Mouse (Mus musculus): ENCODE results near the gene Cdk11b. TPM values are rescaled to one million over a fixed set of nuclear protein-coding genes. Genes with fewer than 3 reads are reported as not detected.
A peak's percentile ranks its signal among the peaks of the same experiment; 100 is the strongest.

The Cdk11b gene
- polyA plus RNA-seq, 1 experiment from 2014 or later, result 30.6 TPM

DNA sequence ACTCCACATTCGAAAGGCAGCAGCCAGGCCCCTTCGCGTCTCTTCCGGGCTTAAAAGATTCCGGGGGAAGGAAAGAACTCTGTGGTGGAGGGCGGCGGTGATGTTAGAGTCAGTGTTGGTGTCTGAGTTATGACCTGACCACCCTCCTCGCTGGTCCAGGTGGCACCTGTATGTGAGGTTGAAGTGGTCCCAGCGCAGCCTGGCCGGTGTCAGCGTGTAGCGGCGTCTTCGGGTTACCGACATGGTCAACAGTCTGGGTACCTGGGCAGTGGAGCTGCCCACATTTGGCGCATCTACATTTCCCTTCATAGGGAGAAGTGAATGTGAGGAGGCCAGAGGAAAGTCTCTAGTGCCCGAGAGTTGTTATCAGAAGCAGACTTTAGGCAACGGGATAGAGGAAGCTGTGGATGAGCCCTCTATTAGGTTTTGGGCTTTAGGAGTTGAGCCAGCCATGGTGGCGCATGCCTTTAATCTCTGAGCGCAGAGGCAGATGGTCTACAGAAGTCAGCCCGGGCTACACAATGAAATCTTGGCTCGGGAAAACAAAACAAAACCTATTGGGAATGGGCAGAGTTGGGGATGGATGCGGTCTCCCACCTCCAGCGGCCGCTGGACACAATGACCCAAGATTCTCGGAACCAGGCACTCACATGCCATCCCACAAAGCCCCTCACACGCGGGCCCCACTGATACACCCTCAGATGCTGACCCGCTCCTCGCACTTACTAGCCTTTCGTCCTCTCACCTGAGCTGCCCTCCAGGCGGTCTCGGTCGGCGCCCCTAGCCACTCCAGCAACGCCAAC is 27.8 kb downstream of the Cdk11b start:
- peak overlapping the region; percentile 47 for H3K4me3 ChIP-seq (replicated peaks)
- no peak overlapping the region for H3K27ac ChIP-seq
- peak overlapping the region; percentile 69 for H3K4me2 ChIP-seq
- WGBS (ENCODE audit: insufficient replicate concordance), result 25% methylated on average over 36 of the region's 36 CpGs
- peaks cover 35% of the 10 kb centered on the region for H3K4me1 ChIP-seq (replicated peaks)
- no peaks in the 10 kb centered on the region for H3K9me3 ChIP-seq (replicated peaks)
- DNase-seq, result no peak
- ATAC-seq (ENCODE audit: low read depth), result no peak
- H3K36me3 ChIP-seq, result peaks cover 40% of the 10 kb centered on the region
- peaks cover 61% of the 10 kb centered on the region for H3K27me3 ChIP-seq
- H3K9ac ChIP-seq, result peak overlapping the region; percentile 29; the same call in 1 of the 2 replicates

GRCm38 (mm10) chr4:155653086-155653450 is 28.4 kb downstream of the Cdk11b start, which contains the start of gene Mmp23:
Mmp23 (minus strand) TSS chr4:155653384.
- no peak within 1 kb of the TSS for H3K27ac ChIP-seq
- peak within 1 kb of the TSS; percentile 47 for H3K4me3 ChIP-seq (replicated peaks)
- DNase-seq, result no peak
- peaks cover 34% of the 10 kb centered on the region for H3K36me3 ChIP-seq
- H3K4me2 ChIP-seq, result peak within 1 kb of the TSS; percentile 69
- peaks cover 35% of the 10 kb centered on the region for H3K4me1 ChIP-seq (replicated peaks)
- 2% methylated on average over 33 of the region's 33 CpGs for WGBS (ENCODE audit: insufficient replicate concordance)
- H3K9me3 ChIP-seq (replicated peaks), result no peaks in the 10 kb centered on the region
- H3K27me3 ChIP-seq, result peaks cover 61% of the 10 kb centered on the region
- no peak; the same call in 1 of the 2 replicates for ATAC-seq (ENCODE audit: low read depth)
- H3K9ac ChIP-seq, result peak within 1 kb of the TSS; percentile 29; the same call in 1 of the 2 replicates

- Histone ChIP-seq H3K4me1 (replicated peaks) (peaks cover 35% of the 10 kb centered on the region), H3K27ac (no peak overlapping the region), H3K4me3 (replicated peaks) (peak overlapping the region; percentile 47), H3K4me2 (peak overlapping the region; percentile 69), H3K27me3 (peaks cover 61% of the 10 kb centered on the region), H3K36me3 (peaks cover 29% of the 10 kb centered on the region), H3K9ac (no peak overlapping the region; the same call in 1 of the 2 replicates), H3K9me3 (replicated peaks) (no peaks in the 10 kb centered on the region)
- DNase-seq (no peak), ATAC-seq (ENCODE audit: low read depth) (no peak)
- 5% methylated on average over 31 of the region's 31 CpGs for WGBS (ENCODE audit: insufficient replicate concordance)
Observed at GRCm38 (mm10) chr4:155653451-155654182, 29.0 kb downstream of the Cdk11b start.

DNA sequence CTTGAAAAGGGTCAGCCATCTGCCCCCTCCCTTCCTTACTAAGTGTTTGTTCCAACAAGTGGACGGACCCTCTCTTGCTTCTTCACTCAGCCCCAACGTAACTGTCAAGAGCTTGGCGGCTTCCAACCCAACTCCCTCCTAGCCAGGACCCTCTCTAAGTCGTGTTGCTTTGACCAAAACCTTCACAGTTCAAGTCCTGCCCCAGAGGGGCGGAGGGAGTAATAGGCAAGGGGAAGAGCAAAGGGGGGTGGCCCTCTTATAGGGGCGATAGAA is 29.5 kb downstream of the Cdk11b start:
- ATAC-seq (ENCODE audit: low read depth) (no peak), DNase-seq (no peak)
- peaks cover 61% of the 10 kb centered on the region for H3K27me3 ChIP-seq
- H3K9ac ChIP-seq, result no peak overlapping the region
- peak overlapping the region; percentile 47 for H3K4me3 ChIP-seq (replicated peaks)
- peak overlapping the region; percentile 69 for H3K4me2 ChIP-seq
- H3K27ac ChIP-seq, result no peak overlapping the region
- H3K36me3 ChIP-seq, result peaks cover 24% of the 10 kb centered on the region
- H3K9me3 ChIP-seq (replicated peaks), result no peaks in the 10 kb centered on the region
- H3K4me1 ChIP-seq (replicated peaks), result peaks cover 35% of the 10 kb centered on the region
- WGBS (ENCODE audit: insufficient replicate concordance), result 3% methylated on average over 6 of the region's 6 CpGs

DNA sequence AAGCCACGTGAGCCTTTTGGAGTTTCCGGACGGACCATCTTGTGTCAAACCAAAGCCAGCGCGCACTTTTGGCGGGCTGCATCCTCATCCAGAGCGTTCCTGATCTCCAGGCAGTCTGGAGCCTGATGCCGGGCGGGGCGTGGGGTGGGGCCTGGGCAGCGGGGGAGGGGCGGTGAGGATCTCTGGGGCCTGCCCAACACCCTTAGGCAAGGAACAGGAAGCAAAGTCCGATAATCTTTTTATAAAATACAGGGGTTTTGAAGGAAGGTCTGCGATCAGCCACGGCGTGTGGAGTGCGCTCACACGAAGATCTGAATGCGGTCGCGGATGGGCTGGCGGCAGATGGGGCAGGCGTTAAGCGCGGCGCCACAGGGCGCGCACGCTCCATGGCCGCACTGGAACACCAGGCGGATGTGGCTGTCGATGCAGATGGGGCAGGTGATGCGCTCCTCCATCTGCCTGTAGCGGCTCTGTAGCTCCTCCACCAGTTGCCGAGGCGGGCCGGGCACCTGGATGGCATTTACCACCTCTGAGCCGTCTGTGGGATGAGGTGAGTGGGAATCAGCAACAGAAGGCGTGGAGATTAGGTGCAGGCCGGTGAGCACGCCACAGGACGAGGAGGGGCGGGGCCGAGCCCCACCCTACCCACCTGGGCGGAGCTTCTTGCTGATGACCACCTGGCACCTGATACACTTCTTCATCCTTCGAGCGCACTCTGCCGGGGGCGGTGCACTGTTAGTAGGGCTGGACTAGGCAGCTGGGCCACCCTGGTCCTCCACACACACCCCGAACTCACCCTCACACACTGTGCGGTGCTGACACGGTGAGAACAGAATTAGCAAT is 30.0 kb downstream of the Cdk11b start:
- Histone ChIP-seq H3K27ac (no peak overlapping the region), H3K27me3 (peaks cover 61% of the 10 kb centered on the region), H3K36me3 (peaks cover 18% of the 10 kb centered on the region), H3K4me1 (replicated peaks) (peaks cover 35% of the 10 kb centered on the region), H3K9ac (peak overlapping the region; percentile 22), H3K4me3 (replicated peaks) (peak overlapping the region; percentile 47), H3K9me3 (replicated peaks) (no peaks in the 10 kb centered on the region), H3K4me2 (peak overlapping the region; percentile 69)
- WGBS (ENCODE audit: insufficient replicate concordance), result 4% methylated on average over 52 of the region's 52 CpGs
- DNase-seq (no peak), ATAC-seq (ENCODE audit: low read depth) (peak; percentile 24)

DNA sequence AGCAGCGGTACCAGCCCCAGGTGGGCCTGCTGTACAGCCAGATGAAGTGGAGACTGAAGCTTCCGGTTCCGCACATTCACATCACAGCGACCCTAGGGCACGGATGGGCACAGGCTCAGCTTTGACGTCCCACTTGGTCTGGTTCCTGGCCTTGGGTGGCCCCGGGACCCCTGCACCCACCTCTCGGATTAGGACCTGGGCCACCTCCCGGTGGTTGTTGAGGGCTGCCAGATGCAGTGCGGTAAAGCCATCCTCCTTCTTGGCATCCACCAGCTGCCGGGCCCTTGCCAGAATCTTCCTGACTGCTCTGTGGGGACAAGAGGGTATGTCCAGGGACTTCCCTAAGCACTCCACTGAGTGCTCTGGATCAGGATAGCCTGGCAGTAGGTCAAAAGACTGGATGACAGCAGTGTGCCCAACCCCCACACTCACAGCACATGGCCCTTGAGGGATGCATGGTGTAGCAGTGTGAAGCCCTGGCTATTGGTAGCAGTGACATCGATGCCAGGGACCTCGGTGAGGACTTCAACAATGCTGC is 31.6 kb downstream of the Cdk11b start:
- H3K4me3 ChIP-seq (replicated peaks), result no peak overlapping the region
- H3K27me3 ChIP-seq, result peaks cover 50% of the 10 kb centered on the region
- WGBS (ENCODE audit: insufficient replicate concordance), result 81% methylated on average over 13 of the region's 13 CpGs
- DNase-seq (no peak), ATAC-seq (ENCODE audit: low read depth) (no peak)
- H3K36me3 ChIP-seq, result peaks cover 2% of the 10 kb centered on the region
- no peak overlapping the region for H3K4me2 ChIP-seq
- H3K4me1 ChIP-seq (replicated peaks), result peaks cover 35% of the 10 kb centered on the region
- no peaks in the 10 kb centered on the region for H3K9me3 ChIP-seq (replicated peaks)
- no peak overlapping the region for H3K9ac ChIP-seq
- H3K27ac ChIP-seq, result no peak overlapping the region

DNA sequence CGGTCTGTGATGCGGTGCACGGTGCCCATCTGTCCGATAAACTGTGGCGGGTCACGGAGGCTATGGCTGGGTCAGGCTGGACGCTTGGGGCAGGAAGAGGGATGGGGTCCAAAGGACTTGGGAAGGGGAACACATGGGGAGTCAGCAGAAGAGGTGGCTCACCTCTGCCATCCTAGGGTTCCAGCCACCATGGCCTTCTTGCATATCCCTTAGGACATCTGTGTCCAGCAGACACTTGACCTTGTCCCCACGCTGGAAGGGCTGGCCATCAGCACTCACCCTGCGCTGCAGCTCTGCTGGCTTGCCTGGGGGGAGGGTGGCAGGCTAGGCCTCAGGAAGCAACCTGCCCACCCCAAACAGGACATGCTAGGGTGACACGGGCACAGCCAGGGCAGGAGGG is 34.3 kb downstream of the Cdk11b start:
- H3K9ac ChIP-seq, result no peak overlapping the region
- peaks cover 23% of the 10 kb centered on the region for H3K27me3 ChIP-seq
- H3K36me3 ChIP-seq, result no peaks in the 10 kb centered on the region
- H3K4me3 ChIP-seq (replicated peaks), result no peak overlapping the region
- no peak for ATAC-seq (ENCODE audit: low read depth)
- H3K9me3 ChIP-seq (replicated peaks), result no peaks in the 10 kb centered on the region
- WGBS (ENCODE audit: insufficient replicate concordance), result 87% methylated on average over 10 of the region's 10 CpGs
- no peak overlapping the region for H3K4me2 ChIP-seq
- H3K4me1 ChIP-seq (replicated peaks), result peaks cover 19% of the 10 kb centered on the region
- no peak overlapping the region for H3K27ac ChIP-seq
- no peak for DNase-seq

DNA sequence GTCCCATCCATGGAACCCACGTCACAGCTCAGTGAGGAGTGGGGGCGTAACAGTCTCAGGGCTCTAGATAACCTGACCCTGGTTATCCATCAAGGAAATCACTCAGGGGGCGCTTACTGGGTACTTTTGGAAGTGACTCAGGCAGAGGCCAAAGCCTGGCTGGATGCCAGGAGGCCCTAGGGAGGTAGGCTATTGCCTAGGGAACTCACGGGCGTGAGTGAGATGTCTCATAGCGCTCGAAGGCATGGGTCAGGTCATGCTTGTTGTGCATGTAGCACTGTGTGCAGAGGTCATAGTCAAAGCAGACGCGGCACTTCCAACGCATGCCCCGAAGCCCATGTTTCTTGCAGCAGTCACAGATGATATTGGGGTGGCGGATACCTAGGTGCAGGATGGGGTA is 36.0 kb downstream of the Cdk11b start:
- DNase-seq, result no peak
- Histone ChIP-seq H3K9ac (no peak overlapping the region), H3K27me3 (peaks cover 6% of the 10 kb centered on the region), H3K4me3 (replicated peaks) (no peak overlapping the region), H3K36me3 (no peaks in the 10 kb centered on the region), H3K27ac (no peak overlapping the region), H3K4me1 (replicated peaks) (peaks cover 4% of the 10 kb centered on the region; the same call in 1 of the 2 replicates), H3K4me2 (no peak overlapping the region), H3K9me3 (replicated peaks) (no peaks in the 10 kb centered on the region)
- WGBS (ENCODE audit: insufficient replicate concordance), result 80% methylated on average over 12 of the region's 12 CpGs
- 0 out of 2 replicates have a peak, but pooled peaks have one; percentile 9 for ATAC-seq (ENCODE audit: low read depth)

DNA sequence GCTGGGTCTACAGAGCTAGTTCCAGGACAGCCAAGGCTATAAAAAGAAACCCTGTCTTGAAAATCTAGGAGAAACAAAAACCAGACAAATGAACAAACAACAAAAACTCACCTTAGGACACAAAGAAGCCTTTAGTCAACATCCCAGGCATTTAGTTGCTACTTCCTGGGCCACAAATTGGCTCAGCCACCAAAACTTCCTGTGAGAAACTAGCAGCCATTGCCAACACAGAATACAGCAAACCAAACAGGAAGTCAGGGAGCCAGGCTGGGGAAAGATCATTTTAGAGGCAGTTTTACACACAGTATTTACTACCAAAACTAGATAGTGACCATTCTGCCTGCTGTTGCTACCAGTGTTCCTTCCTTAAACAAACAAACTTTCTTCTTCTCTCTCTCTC is 42.2 kb downstream of the Cdk11b start:
- no peak for DNase-seq

GRCm38 (mm10) chr4:155668689-155669597 is 44.3 kb downstream of the Cdk11b start, which contains the start of gene Mib2:
Mib2 (minus strand) TSS chr4:155669198.
- no peaks in the 10 kb centered on the region for H3K27me3 ChIP-seq
- peak; percentile 95 for DNase-seq
- H3K9me3 ChIP-seq (replicated peaks), result no peaks in the 10 kb centered on the region
- under 1% methylated on average over 73 of the region's 73 CpGs for WGBS (ENCODE audit: insufficient replicate concordance)
- peak within 1 kb of the TSS; percentile 93 for H3K4me2 ChIP-seq
- H3K9ac ChIP-seq, result peak within 1 kb of the TSS; percentile 85
- no peak within 1 kb of the TSS for H3K27ac ChIP-seq
- no peaks in the 10 kb centered on the region for H3K36me3 ChIP-seq
- ATAC-seq (ENCODE audit: low read depth), result peak; percentile 98
- H3K4me3 ChIP-seq (replicated peaks), result peak within 1 kb of the TSS; percentile 91
- peaks cover 14% of the 10 kb centered on the region for H3K4me1 ChIP-seq (replicated peaks)

More for the DNA sequence above, 42.2 kb downstream of the Cdk11b start:
- H3K9me3 ChIP-seq (replicated peaks), result no peaks in the 10 kb centered on the region
- peaks cover 18% of the 10 kb centered on the region for H3K4me1 ChIP-seq (replicated peaks)
- no peak overlapping the region for H3K27ac ChIP-seq
- H3K4me3 ChIP-seq (replicated peaks), result no peak overlapping the region
- ATAC-seq (ENCODE audit: low read depth), result no peak
- no peaks in the 10 kb centered on the region for H3K36me3 ChIP-seq
- H3K27me3 ChIP-seq, result no peaks in the 10 kb centered on the region
- no peak overlapping the region for H3K4me2 ChIP-seq
- H3K9ac ChIP-seq, result no peak overlapping the region
